Mouse (Mus musculus): ENCODE results near the gene Fbxo45. TPM values are rescaled to one million over a fixed set of nuclear protein-coding genes. Genes with fewer than 3 reads are reported as not detected.
A peak's percentile ranks its signal among the peaks of the same experiment; 100 is the strongest.
"Not testable (repeated sequence)": the region's sequence is repeated elsewhere in the genome, so short reads cannot be mapped to it uniquely, and the experiment has no call there.

Fbxo45 gene
- polyA plus RNA-seq (2016; fragmentation: Nextera tagmentation; extraction: Ambion mirVana) = 13.8 and 15.4 TPM in 2 replicates

DNA sequence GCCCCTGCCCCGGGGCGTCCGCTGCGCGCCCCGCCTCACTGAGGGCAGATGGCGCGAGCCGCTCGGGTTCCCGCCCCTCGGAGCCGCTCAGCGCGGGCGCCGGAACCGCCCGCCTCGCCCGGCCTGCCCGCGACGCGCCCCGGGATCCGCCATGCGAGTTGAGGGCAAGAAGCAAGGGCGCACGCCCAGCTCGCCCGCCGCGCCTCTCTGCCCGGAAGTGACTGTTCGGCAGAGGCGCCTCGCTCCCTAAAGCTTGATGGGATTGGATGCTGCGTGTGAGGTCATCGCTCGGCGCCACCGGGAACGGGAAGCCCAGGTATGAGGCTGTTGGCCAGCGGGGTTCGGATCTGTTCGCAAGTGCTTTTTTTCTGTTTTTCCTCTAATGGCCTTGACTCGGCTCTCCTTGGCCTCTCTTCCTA lies at the start of gene Fbxo45, which contains the start of gene Wdr53:
Gene Fbxo45 (minus strand): TSS at position 207 of the 419 bp plus-strand sequence.
Gene Wdr53 (plus strand): TSS at position 276 of the 419 bp plus-strand sequence.
- H3K36me3 ChIP-seq (replicated peaks) = peaks cover 9% of the 10 kb centered on the region
- under 1% methylated on average over 48 of the region's 48 CpGs for WGBS

GRCm38 (mm10) chr16:32291821-32292220 lies 44.9 kb upstream of the Fbxo45 start:
- 94% methylated on average over 4 of the region's 4 CpGs for WGBS
- no peak for DNase-seq (ENCODE audit: low spot score)
- H3K4me1 ChIP-seq = no peaks in the 10 kb centered on the region
- no peaks in the 10 kb centered on the region for H3K27me3 ChIP-seq (replicated peaks; ENCODE audit: low read depth, poor library complexity, severe bottlenecking)
- no peak overlapping the region for H3K27ac ChIP-seq (replicated peaks)
- peaks cover 69% of the 10 kb centered on the region for H3K36me3 ChIP-seq (replicated peaks)
- no peak overlapping the region for H3K4me3 ChIP-seq
- H3K9me3 ChIP-seq = no peaks in the 10 kb centered on the region

More for the DNA sequence above, at the start of gene Fbxo45, which contains the start of gene Wdr53:
- Histone ChIP-seq H3K4me1 (peaks cover 28% of the 10 kb centered on the region), H3K27me3 (replicated peaks; ENCODE audit: low read depth, poor library complexity, severe bottlenecking) (no peaks in the 10 kb centered on the region), H3K27ac (replicated peaks) (peak within 1 kb of the TSS; percentile 94), H3K4me3 (peak within 1 kb of the TSS; percentile 87), H3K9me3 (no peaks in the 10 kb centered on the region)
- DNase-seq (ENCODE audit: low spot score) = peak; percentile 98

DNA sequence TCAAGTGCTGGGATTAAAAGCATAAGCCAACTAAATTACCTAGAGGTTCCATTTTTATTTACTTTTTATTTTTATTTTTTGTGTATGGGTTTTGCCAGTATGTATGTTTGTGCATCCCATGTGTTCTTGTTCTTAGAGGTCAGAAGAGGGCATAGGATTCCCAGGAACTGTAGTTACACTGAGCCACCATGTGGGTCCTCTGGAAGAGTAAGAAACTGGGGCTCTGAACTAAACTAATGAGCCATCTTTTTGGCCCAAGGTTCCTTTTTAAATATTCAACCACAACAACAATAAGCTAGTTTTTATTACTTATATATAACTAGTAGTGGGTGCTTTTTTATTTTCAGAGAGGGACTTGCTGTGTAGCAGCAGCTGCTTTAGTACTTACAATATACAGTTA lies 35.6 kb upstream of the Fbxo45 start:
- Histone ChIP-seq H3K4me3 (no peak overlapping the region), H3K9me3 (peaks cover 9% of the 10 kb centered on the region; the same call in 1 of the 2 replicates), H3K27ac (replicated peaks) (no peak overlapping the region), H3K4me1 (peaks cover 22% of the 10 kb centered on the region), H3K36me3 (replicated peaks) (peaks cover 83% of the 10 kb centered on the region), H3K27me3 (replicated peaks; ENCODE audit: low read depth, poor library complexity, severe bottlenecking) (no peaks in the 10 kb centered on the region)
- DNase-seq (ENCODE audit: low spot score) = no peak

- H3K4me1 ChIP-seq = peaks cover 25% of the 10 kb centered on the region
- no peak for DNase-seq (ENCODE audit: low spot score)
- no peaks in the 10 kb centered on the region for H3K27me3 ChIP-seq (replicated peaks; ENCODE audit: low read depth, poor library complexity, severe bottlenecking)
- 95% methylated on average over 8 of the region's 8 CpGs for WGBS
- no peak overlapping the region for H3K27ac ChIP-seq (replicated peaks)
- peak overlapping the region; percentile 87 for H3K4me3 ChIP-seq
- H3K36me3 ChIP-seq (replicated peaks) = peaks cover 59% of the 10 kb centered on the region
- H3K9me3 ChIP-seq = peaks cover 9% of the 10 kb centered on the region; the same call in 1 of the 2 replicates
Measured at GRCm38 (mm10) chr16:32280211-32280610, 33.3 kb upstream of the Fbxo45 start.

GRCm38 (mm10) chr16:32278396-32278795 lies 31.4 kb upstream of the Fbxo45 start:
- Histone ChIP-seq H3K27me3 (replicated peaks; ENCODE audit: low read depth, poor library complexity, severe bottlenecking) (no peaks in the 10 kb centered on the region), H3K4me3 (peak overlapping the region; percentile 87), H3K27ac (replicated peaks) (peak overlapping the region; percentile 95), H3K9me3 (peaks cover 9% of the 10 kb centered on the region; the same call in 1 of the 2 replicates), H3K4me1 (peaks cover 25% of the 10 kb centered on the region), H3K36me3 (replicated peaks) (peaks cover 41% of the 10 kb centered on the region)
- DNase-seq (ENCODE audit: low spot score) = no peak
- WGBS = 65% methylated on average over 7 of the region's 7 CpGs

GRCm38 (mm10) chr16:32277308-32278256 lies 30.6 kb upstream of the Fbxo45 start, which contains the start of gene Rnf168:
Gene Rnf168, plus strand, starts transcription at chr16:32277459.
- DNase-seq (ENCODE audit: low spot score) = peak; percentile 93
- under 1% methylated on average over 75 of the region's 75 CpGs for WGBS
- Histone ChIP-seq H3K27me3 (replicated peaks; ENCODE audit: low read depth, poor library complexity, severe bottlenecking) (no peaks in the 10 kb centered on the region), H3K4me1 (peaks cover 25% of the 10 kb centered on the region), H3K27ac (replicated peaks) (peak within 1 kb of the TSS; percentile 95), H3K36me3 (replicated peaks) (peaks cover 33% of the 10 kb centered on the region), H3K9me3 (peaks cover 9% of the 10 kb centered on the region; the same call in 1 of the 2 replicates), H3K4me3 (peak within 1 kb of the TSS; percentile 87)

GRCm38 (mm10) chr16:32275830-32276229 lies 28.9 kb upstream of the Fbxo45 start:
- peaks cover 9% of the 10 kb centered on the region; the same call in 1 of the 2 replicates for H3K9me3 ChIP-seq
- H3K27me3 ChIP-seq (replicated peaks; ENCODE audit: low read depth, poor library complexity, severe bottlenecking) = no peaks in the 10 kb centered on the region
- no peak overlapping the region for H3K27ac ChIP-seq (replicated peaks)
- H3K4me3 ChIP-seq = no peak overlapping the region
- H3K36me3 ChIP-seq (replicated peaks) = peaks cover 16% of the 10 kb centered on the region
- DNase-seq (ENCODE audit: low spot score) = no peak
- 69% methylated on average over 1 of the region's 1 CpGs for WGBS
- H3K4me1 ChIP-seq = peaks cover 25% of the 10 kb centered on the region

- Histone ChIP-seq H3K36me3 (replicated peaks) (peaks cover 8% of the 10 kb centered on the region), H3K27me3 (replicated peaks; ENCODE audit: low read depth, poor library complexity, severe bottlenecking) (no peaks in the 10 kb centered on the region), H3K4me1 (peaks cover 22% of the 10 kb centered on the region), H3K4me3 (no peak overlapping the region), H3K27ac (replicated peaks) (no peak overlapping the region), H3K9me3 (peaks cover 6% of the 10 kb centered on the region; the same call in 1 of the 2 replicates)
- DNase-seq (ENCODE audit: low spot score) = no peak
- 92% methylated on average over 6 of the region's 6 CpGs for WGBS
Measured at GRCm38 (mm10) chr16:32275041-32275440, 28.1 kb upstream of the Fbxo45 start.

GRCm38 (mm10) chr16:32273338-32273737 lies 26.4 kb upstream of the Fbxo45 start:
- H3K4me3 ChIP-seq = no peak overlapping the region
- no peak overlapping the region for H3K27ac ChIP-seq (replicated peaks)
- H3K9me3 ChIP-seq = no peaks in the 10 kb centered on the region
- H3K4me1 ChIP-seq = peaks cover 7% of the 10 kb centered on the region
- no peaks in the 10 kb centered on the region for H3K36me3 ChIP-seq (replicated peaks)
- WGBS = 53% methylated on average over 9 of the region's 9 CpGs
- H3K27me3 ChIP-seq (replicated peaks; ENCODE audit: low read depth, poor library complexity, severe bottlenecking) = no peaks in the 10 kb centered on the region
- peak; percentile 22 for DNase-seq (ENCODE audit: low spot score)

DNA sequence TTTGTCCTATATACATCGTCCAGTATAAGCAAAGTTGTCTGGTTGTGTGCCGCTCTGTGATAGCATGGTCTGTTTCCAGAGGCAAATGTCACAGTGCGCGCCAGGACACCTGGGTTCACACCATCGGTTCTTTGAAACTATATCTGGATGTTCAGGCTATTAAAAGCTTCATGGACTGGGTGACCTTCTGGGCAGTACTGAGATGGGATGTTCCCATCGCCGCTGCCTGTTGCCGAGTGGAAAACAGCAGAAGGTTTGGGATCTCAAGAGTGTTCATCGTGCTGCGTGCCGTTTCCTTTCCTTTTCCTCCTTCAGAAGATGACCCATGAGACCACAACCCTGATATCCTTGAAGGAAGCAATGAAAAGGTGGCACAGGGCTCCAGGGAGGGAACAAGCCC lies 24.3 kb upstream of the Fbxo45 start, which contains the start of gene Smco1:
Gene Smco1 (plus strand): TSS at position 178 of the 400 bp plus-strand sequence.
- no peaks in the 10 kb centered on the region for H3K4me1 ChIP-seq
- no peaks in the 10 kb centered on the region for H3K27me3 ChIP-seq (replicated peaks; ENCODE audit: low read depth, poor library complexity, severe bottlenecking)
- no peak within 1 kb of the TSS for H3K27ac ChIP-seq (replicated peaks)
- no peak for DNase-seq (ENCODE audit: low spot score)
- no peaks in the 10 kb centered on the region for H3K36me3 ChIP-seq (replicated peaks)
- no peaks in the 10 kb centered on the region for H3K9me3 ChIP-seq
- no peak within 1 kb of the TSS for H3K4me3 ChIP-seq
- 90% methylated on average over 11 of the region's 11 CpGs for WGBS

GRCm38 (mm10) chr16:32264225-32264624 lies 17.3 kb upstream of the Fbxo45 start:
- 86% methylated on average over 2 of the region's 2 CpGs for WGBS

GRCm38 (mm10) chr16:32246351-32246791 lies 587 bp downstream of the Fbxo45 start:
- Histone ChIP-seq H3K27ac (replicated peaks) (peak overlapping the region; percentile 94), H3K36me3 (replicated peaks) (peaks cover 9% of the 10 kb centered on the region), H3K4me1 (peaks cover 28% of the 10 kb centered on the region), H3K27me3 (replicated peaks; ENCODE audit: low read depth, poor library complexity, severe bottlenecking) (no peaks in the 10 kb centered on the region), H3K4me3 (peak overlapping the region; percentile 87), H3K9me3 (no peaks in the 10 kb centered on the region)
- WGBS = under 1% methylated on average over 41 of the region's 41 CpGs
- DNase-seq (ENCODE audit: low spot score) = peak; percentile 72

More at GRCm38 (mm10) chr16:32264225-32264624, 17.3 kb upstream of the Fbxo45 start:
- DNase-seq (ENCODE audit: low spot score); H3K27ac ChIP-seq (replicated peaks); H3K4me3 ChIP-seq; H3K36me3 ChIP-seq (replicated peaks); H3K4me1 ChIP-seq; H3K9me3 ChIP-seq; H3K27me3 ChIP-seq (replicated peaks; ENCODE audit: low read depth, poor library complexity, severe bottlenecking): not testable (repeated sequence)
